Mouse (Mus musculus) forebrain, embryonic 11.5 days (tissue): Measurements from ENCODE around the gene Bag5. TPM values are rescaled to one million over a fixed set of nuclear protein-coding genes. Genes with fewer than 3 reads are reported as not detected.

Experiments used
- ATAC-seq: fragments of 200-750 bp; cut with Nextera tagmentation; replicated peaks from 2 replicates; pipeline ENCODE4 v1.8.0; 2017; ENCODE audit warnings: moderate TSS enrichment; ENCODE audit not compliant: low FRiP score
- DNase-seq: peaks from one replicate; pipeline ENCODE4 v3.0.0-alpha.2; 2017; ENCODE audit warnings: low spot score
- H3K27ac ChIP-seq: fragments of 300-500 bp; sonication (generic); 2 replicates; pipeline ENCODE4 v1.5.1; 2014; ENCODE audit warnings: low read depth, low read length
- H3K27me3 ChIP-seq: fragments of 300-500 bp; sonication (generic); 2 replicates; pipeline ENCODE4 v1.6.1; 2014; ENCODE audit warnings: mild to moderate bottlenecking, low read length, mixed read lengths; ENCODE audit not compliant: control insufficient read depth, insufficient read depth
- H3K36me3 ChIP-seq: fragments of 300-500 bp; sonication (generic); 2 replicates; pipeline ENCODE4 v1.6.1; 2014; ENCODE audit warnings: mild to moderate bottlenecking, low read length, moderate library complexity, mixed read lengths; ENCODE audit not compliant: control insufficient read depth, insufficient read depth
- H3K4me1 ChIP-seq: fragments of 300-500 bp; sonication (generic); replicated peaks from 2 replicates; pipeline ENCODE4 v1.6.1; 2014; ENCODE audit warnings: low read length, mixed read lengths; ENCODE audit not compliant: control insufficient read depth, insufficient read depth
- H3K4me2 ChIP-seq: fragments of 300-500 bp; sonication (generic); 2 replicates; pipeline ENCODE4 v1.6.1; 2014; ENCODE audit warnings: low read depth, mild to moderate bottlenecking, low read length, moderate library complexity, mixed read lengths; ENCODE audit not compliant: severe bottlenecking
- H3K4me3 ChIP-seq: fragments of 300-500 bp; sonication (generic); 2 replicates; pipeline ENCODE4 v1.5.1; 2014; ENCODE audit warnings: low read depth, low read length
- H3K9ac ChIP-seq: fragments of 300-500 bp; sonication (generic); 2 replicates; pipeline ENCODE4 v1.6.1; 2014; ENCODE audit warnings: low read length
- H3K9me3 ChIP-seq: fragments of 300-500 bp; sonication (generic); 2 replicates; pipeline ENCODE4 v1.6.1; 2016; ENCODE audit warnings: low read length, mixed read lengths; ENCODE audit not compliant: control insufficient read depth
- WGBS: fragments of 180-500 bp; shearing (Covaris S2); extraction: QIAGEN DNeasy Blood & Tissue Kit; methylation state at CpG from one replicate; pipeline ENCODE4 v1.1.7; 2014; 5-methylcytosine and 5-hydroxymethylcytosine counted together
- polyA plus RNA-seq: library from polyadenylated mRNA; unstranded; fragments of >200 nt; fragmentation: Nextera tagmentation; extraction: Ambion mirVana; gene quantifications from 2 replicates; pipeline ENCODE4 v1.2.1, GENCODE M21; 2014

Bag5 gene
- polyA plus RNA-seq, 1 experiment from 2014 or later: 65.2 TPM

DNA sequence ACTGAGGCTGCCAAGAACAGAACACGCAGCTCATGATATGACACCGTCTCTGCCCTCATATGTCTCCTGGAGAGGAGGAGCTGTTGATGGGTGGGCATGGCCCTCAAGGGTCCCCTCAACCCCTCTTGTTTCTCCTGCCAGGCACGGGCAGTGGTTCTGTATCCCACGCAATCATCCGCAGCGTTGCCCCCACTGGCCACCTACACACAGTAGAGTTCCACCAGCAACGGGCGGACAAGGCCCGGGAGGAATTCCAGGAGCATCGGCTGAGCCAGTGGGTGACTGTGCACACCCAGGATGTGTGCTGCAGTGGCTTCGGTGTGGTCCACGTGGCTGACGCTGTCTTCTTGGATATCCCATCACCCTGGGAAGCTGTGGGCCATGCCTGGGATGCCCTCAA lies 32.4 kb downstream of the Bag5 start:
- Histone ChIP-seq H3K9me3 (no peaks in the 10 kb centered on the region; the same call in 1 of the 2 replicates), H3K4me1 (peaks cover 14% of the 10 kb centered on the region; the same call in 1 of the 2 replicates), H3K27ac (no peak overlapping the region), H3K4me2 (no peak overlapping the region), H3K27me3 (peaks cover 2% of the 10 kb centered on the region; the same call in 1 of the 2 replicates), H3K4me3 (no peak overlapping the region), H3K9ac (no peak overlapping the region), H3K36me3 (no peaks in the 10 kb centered on the region; the same call in 1 of the 2 replicates)
- ATAC-seq: no peak
- no peak for DNase-seq
- 92% methylated on average over 13 of the region's 13 CpGs for WGBS

DNA sequence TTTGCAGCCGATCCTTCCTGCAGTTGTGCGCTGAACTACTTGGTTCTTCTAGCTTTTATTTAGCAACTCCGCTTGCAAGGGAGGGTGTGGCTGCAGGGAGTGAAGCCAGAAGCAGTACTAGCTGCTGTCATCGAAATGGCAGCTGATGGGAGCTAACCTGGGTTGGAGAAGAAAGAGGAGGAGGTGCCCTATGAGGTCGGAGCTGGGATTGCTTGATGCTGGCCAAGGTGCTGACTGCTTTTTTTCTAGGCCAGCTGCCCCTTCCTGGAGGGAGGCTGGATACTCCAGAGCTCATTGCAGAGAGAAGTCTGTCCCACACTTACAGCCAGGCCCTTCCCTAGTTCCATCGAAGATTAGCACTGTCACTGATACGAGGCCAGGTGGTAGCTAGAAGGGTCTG lies 34.1 kb downstream of the Bag5 start:
- H3K27me3 ChIP-seq: peaks cover 2% of the 10 kb centered on the region; the same call in 1 of the 2 replicates
- peak overlapping the region; percentile 91 for H3K4me3 ChIP-seq
- no peak overlapping the region for H3K27ac ChIP-seq
- 61% methylated on average over 7 of the region's 7 CpGs for WGBS
- DNase-seq: no peak
- no peaks in the 10 kb centered on the region; the same call in 1 of the 2 replicates for H3K9me3 ChIP-seq
- peak overlapping the region; percentile 98 for H3K4me2 ChIP-seq
- peaks cover 14% of the 10 kb centered on the region; the same call in 1 of the 2 replicates for H3K4me1 ChIP-seq
- peak overlapping the region; percentile 73 for H3K9ac ChIP-seq
- no peaks in the 10 kb centered on the region; the same call in 1 of the 2 replicates for H3K36me3 ChIP-seq
- no peak for ATAC-seq

DNA sequence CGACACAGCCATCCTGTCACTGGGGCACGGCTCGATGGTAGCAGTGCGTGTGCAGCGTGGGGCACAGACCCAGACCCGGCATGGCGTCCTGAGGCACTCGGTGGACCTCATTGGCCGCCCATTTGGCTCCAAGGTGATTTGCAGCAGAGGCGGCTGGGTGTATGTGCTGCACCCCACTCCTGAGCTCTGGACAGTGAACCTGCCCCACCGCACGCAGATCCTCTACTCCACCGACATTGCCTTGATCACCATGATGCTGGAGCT lies 34.5 kb downstream of the Bag5 start:
- Histone ChIP-seq H3K4me3 (peak overlapping the region; percentile 91), H3K36me3 (no peaks in the 10 kb centered on the region; the same call in 1 of the 2 replicates), H3K27ac (no peak overlapping the region), H3K4me2 (peak overlapping the region; percentile 98), H3K4me1 (peaks cover 14% of the 10 kb centered on the region; the same call in 1 of the 2 replicates), H3K27me3 (peaks cover 2% of the 10 kb centered on the region; the same call in 1 of the 2 replicates), H3K9me3 (no peaks in the 10 kb centered on the region; the same call in 1 of the 2 replicates), H3K9ac (peak overlapping the region; percentile 73)
- WGBS: 5% methylated on average over 13 of the region's 13 CpGs
- DNase-seq (no peak), ATAC-seq (no peak)

DNA sequence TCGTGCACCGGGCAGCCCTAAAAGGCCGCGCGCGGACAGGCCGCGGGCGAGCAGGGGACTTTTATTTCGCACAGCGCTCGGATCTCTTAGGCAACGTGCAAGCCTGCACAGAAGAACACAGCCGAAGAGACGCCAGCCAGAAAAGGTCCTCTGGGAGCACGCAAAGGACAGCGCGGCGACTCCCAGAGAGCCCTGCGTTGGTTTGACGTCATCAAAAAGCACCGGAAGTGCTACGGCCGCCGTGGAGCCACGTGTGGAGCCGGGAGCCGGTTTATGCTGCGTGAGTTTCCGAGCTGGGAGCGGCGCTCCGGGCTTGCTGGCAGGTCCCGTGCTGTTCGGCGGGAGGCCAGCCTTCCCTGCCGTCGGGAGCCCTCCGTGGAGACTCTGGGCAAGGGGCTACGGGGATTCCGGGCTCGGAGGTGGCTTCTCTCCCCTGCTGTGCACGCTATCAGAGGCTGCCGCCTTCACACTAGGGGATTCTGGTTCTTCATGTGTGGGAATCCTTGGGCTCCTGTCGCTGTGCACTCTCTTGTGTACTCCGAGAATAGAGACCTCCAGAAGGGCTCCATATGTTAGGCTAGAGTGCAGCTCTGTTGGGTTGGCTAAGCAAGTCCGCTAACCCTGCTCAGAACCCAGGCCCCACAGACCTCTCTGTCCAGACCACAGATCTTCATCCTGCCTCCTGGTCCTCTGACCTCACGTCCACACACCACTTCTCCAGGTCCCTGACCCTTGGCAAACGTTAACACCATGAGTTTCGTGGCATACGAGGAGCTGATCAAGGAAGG lies 35.0 kb downstream of the Bag5 start, which contains the start of gene Trmt61a:
TSS of gene Trmt61a (plus strand) at position 224 of the 788 bp plus-strand sequence.
- DNase-seq (peak; percentile 95), ATAC-seq (peak; percentile 87)
- H3K27me3 ChIP-seq: peaks cover 4% of the 10 kb centered on the region
- H3K4me1 ChIP-seq: peaks cover 14% of the 10 kb centered on the region; the same call in 1 of the 2 replicates
- H3K4me3 ChIP-seq: peak within 1 kb of the TSS; percentile 91
- H3K36me3 ChIP-seq: no peaks in the 10 kb centered on the region; the same call in 1 of the 2 replicates
- peak within 1 kb of the TSS; percentile 73 for H3K9ac ChIP-seq
- under 1% methylated on average over 51 of the region's 51 CpGs for WGBS
- H3K27ac ChIP-seq: peak within 1 kb of the TSS; percentile 90
- H3K4me2 ChIP-seq: peak within 1 kb of the TSS; percentile 98
- H3K9me3 ChIP-seq: no peaks in the 10 kb centered on the region; the same call in 1 of the 2 replicates

DNA sequence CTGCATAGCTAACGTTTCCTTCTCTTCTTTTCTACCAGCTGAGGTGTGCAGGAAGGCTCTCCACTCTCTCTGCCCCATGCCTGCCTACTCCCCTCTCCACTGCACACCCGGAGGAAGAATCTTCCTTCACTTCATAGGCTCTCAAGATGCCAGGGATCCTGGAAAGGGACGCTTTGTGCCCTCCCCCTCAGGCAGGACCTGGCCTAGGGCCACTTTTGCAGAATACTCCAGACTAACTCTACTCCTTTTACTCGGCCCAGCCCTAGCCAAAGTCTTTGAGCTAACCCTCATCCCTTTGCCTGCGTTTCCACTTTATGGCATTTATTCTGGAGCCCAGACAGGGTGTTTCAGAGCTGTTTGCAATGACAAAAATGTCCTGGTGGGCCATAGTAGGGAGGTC lies 35.6 kb downstream of the Bag5 start:
- Histone ChIP-seq H3K36me3 (no peaks in the 10 kb centered on the region; the same call in 1 of the 2 replicates), H3K9ac (peak overlapping the region; percentile 73), H3K9me3 (no peaks in the 10 kb centered on the region; the same call in 1 of the 2 replicates), H3K27ac (peak overlapping the region; percentile 90), H3K4me3 (peak overlapping the region; percentile 91), H3K4me1 (peaks cover 18% of the 10 kb centered on the region), H3K4me2 (peak overlapping the region; percentile 98), H3K27me3 (peaks cover 6% of the 10 kb centered on the region)
- DNase-seq (no peak), ATAC-seq (peak; percentile 5; the same call in 1 of the 2 replicates)
- 24% methylated on average over 5 of the region's 5 CpGs for WGBS

DNA sequence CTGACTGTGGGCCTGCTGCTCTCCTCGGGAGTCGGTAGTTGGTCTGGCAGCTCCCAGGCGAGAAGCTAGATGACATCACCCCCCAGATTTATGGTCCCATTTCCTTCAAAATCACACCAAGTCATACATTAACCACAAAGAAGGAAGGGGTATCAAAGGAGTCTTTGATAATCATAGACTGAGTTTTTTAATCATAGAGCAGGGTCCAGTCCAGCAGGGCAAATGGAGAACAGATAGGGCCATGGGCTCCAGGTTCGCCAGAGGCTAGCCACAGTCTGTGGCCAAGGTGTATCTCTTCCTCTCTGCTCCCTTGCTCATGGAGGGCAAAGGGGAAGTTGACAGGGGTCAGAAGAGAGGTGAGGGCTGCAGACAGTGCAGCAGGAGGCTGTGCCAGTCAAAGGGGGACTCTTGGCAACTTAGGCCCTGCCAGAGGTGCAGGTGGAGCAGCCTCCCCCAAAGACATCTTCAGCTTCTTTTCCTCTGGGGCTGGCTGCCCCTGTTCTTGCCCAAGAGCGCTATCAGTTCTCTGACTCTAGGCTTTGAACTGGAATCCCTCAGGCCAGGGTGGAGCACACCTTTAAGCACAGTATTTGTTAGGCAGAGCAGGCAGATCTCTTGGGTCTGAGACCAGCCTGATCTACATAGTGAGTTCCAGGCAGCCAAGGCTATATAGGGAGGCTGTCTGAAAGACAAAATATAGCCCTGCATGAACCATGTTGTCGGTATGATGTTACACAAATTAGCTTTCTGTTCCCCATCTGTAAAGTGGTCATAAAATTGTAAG lies 37.1 kb downstream of the Bag5 start:
- Histone ChIP-seq H3K4me1 (peaks cover 19% of the 10 kb centered on the region), H3K4me2 (no peak overlapping the region), H3K27ac (no peak overlapping the region), H3K27me3 (peaks cover 6% of the 10 kb centered on the region), H3K9ac (no peak overlapping the region), H3K4me3 (no peak overlapping the region), H3K36me3 (no peaks in the 10 kb centered on the region), H3K9me3 (no peaks in the 10 kb centered on the region; the same call in 1 of the 2 replicates)
- WGBS: 85% methylated on average over 6 of the region's 6 CpGs
- DNase-seq (no peak), ATAC-seq (no peak)

DNA sequence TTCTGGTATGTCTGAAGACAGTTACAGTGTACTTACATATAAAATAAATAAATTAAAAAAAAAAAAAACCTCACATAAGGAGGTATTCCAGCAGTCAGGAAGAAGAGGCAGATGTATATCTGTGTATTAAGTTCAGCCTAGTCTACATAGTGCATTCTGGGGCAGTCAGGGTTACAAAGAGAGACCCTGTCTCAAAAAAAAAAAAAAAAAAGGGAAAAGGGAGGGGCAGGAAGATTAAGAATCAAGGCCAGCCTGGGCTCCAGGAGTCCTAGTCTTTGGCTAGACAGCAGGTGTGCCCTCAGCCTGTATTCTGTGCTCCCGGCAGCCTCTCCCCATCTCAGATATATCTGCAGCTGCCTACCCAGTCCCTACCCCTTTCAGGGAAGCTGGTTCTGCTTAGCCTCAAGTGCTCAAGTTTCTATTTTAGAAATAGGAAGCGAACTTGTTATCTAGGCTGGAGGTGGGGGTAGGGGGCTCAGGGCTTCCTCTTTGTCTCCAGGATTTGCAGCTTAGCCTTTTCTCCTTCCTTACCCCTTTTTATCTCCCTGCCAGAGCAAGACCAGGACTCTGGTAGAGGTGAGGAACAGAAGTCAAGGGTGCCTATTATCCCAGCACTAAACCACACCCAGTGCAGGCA lies 38.1 kb downstream of the Bag5 start:
- peaks cover 20% of the 10 kb centered on the region for H3K4me1 ChIP-seq
- H3K27me3 ChIP-seq: peaks cover 6% of the 10 kb centered on the region

DNA sequence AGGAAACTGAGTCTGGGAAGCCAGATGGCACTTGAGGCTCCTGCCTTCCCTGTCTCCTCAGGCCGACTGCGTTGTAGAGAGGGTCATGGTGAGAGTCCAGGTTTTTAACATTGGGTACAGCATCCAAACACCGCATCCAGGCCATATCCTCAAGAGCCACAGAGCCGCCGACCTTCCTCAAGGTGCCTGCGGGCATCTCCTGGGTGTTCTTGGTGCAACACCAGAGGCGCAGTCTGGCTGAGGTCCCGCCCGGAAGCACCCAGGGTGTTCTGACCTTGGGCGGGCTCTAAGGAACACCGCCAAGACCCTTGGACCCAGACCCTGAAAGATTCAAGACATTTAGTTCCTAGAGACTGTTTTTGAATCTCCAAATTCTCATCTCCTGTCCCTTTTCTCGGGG lies 40.5 kb downstream of the Bag5 start:
- Histone ChIP-seq H3K27ac (peak overlapping the region; percentile 82; the same call in 1 of the 2 replicates), H3K9ac (peak overlapping the region; percentile 93), H3K36me3 (peaks cover 4% of the 10 kb centered on the region), H3K4me1 (peaks cover 22% of the 10 kb centered on the region), H3K4me2 (peak overlapping the region; percentile 93), H3K27me3 (peaks cover 6% of the 10 kb centered on the region), H3K9me3 (no peaks in the 10 kb centered on the region), H3K4me3 (peak overlapping the region; percentile 91)
- DNase-seq: no peak
- WGBS: 7% methylated on average over 12 of the region's 12 CpGs
- ATAC-seq: no peak; the same call in 1 of the 2 replicates

More for the DNA sequence above, 38.1 kb downstream of the Bag5 start:
- Histone ChIP-seq H3K4me3 (no peak overlapping the region), H3K27ac (no peak overlapping the region), H3K9me3 (no peaks in the 10 kb centered on the region; the same call in 1 of the 2 replicates), H3K36me3 (peaks cover 4% of the 10 kb centered on the region), H3K9ac (no peak overlapping the region), H3K4me2 (no peak overlapping the region)
- WGBS: 70% methylated on average over 2 of the region's 2 CpGs
- DNase-seq (no peak), ATAC-seq (no peak)
